Mouse (Mus musculus): ENCODE measurements around the gene Acp4.
A peak's percentile ranks its signal among the peaks of the same experiment; 100 is the strongest.
"Not testable (repeated sequence)": the region's sequence is repeated elsewhere in the genome, so short reads cannot be mapped to it uniquely, and the experiment has no call there.

Acp4 gene

DNA sequence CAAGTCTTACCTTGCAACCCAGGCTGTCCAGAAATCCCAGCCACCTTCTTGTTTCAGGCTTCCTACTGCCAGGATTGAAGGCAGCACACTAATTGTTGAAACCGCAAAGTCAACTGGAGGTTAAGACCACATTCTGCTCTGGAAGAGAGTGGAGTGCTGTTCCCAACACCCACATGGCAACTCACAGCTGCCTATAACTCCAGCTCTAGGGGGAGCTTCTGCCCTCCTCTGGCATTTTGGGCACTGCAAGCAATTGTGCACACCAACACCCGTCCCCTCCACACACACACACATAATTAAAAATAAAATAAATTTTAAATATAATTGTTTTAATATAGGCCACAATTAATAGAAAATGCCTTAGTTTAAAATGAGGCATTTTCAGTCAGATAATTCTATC is 16.0 kb downstream of the Acp4 start:
- 0 out of 2 replicates have a peak, but pooled peaks cover 3% of the 10 kb centered on the region for H3K36me3 ChIP-seq (ENCODE audit: insufficient read depth, low read length)
- TF ChIP-seq CTCF (conservative IDR thresholded peaks at IDR 0.05; ENCODE audit: low read length) (no peak), POU5F1 (IDR thresholded peaks at IDR 0.05; ENCODE audit: borderline replicate concordance, low read length) (no peak), NANOG (IDR thresholded peaks at IDR 0.05; ENCODE audit: borderline replicate concordance, low read length) (no peak)
- H3K9me3 ChIP-seq (ENCODE audit: low read length), result peaks cover 30% of the 10 kb centered on the region
- H3K27me3 ChIP-seq (ENCODE audit: insufficient read depth, low read length), result no peaks in the 10 kb centered on the region
- H3K4me3 ChIP-seq (replicated peaks; ENCODE audit: low read length), result no peak overlapping the region
- H3K4me1 ChIP-seq (replicated peaks; ENCODE audit: low read depth, low read length), result peaks cover 15% of the 10 kb centered on the region

DNA sequence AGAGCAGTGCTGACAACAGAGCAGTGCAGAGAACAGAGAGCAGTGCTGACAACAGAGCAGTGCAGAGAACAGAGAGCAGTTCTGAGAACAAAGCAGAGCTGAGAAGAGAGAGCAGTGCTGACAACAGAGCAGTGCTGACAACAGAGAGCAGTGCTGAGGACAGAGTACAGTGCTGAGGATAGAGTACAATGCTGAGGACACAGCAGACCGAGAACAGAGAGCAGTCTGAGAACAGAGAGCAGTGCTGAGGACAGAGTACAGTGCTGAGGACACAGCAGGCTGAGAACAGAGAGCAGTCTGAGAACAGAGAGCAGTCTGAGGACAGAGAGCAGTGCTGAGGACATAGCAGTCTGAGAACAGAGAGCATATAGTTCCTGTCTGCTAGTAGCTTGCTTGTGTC is 16.5 kb downstream of the Acp4 start:
- no peaks in the 10 kb centered on the region for H3K27me3 ChIP-seq (ENCODE audit: insufficient read depth, low read length)
- H3K9me3 ChIP-seq (ENCODE audit: low read length), result peaks cover 30% of the 10 kb centered on the region

DNA sequence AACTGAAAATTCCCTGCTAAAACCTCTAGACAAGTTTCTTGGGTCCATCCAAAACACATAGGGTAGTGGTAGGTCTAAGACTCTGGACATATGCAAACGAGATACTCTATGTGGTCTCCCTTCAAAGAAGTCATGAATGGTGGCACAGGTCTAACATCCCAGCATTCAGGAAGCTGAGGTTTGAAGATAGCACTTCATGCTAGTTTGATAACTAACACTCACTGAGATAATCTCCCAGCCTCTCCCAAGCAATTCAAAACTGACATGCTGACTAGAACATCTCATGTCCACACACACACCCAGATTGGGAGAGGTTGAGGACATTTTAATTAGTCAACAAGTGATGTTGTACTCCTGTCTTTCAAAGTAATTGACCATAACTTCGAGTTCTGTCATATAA is 17.3 kb downstream of the Acp4 start:
- Histone ChIP-seq H3K9me3 (ENCODE audit: low read length) (peaks cover 30% of the 10 kb centered on the region), H3K36me3 (ENCODE audit: insufficient read depth, low read length) (0 out of 2 replicates have a peak, but pooled peaks cover 3% of the 10 kb centered on the region), H3K27me3 (ENCODE audit: insufficient read depth, low read length) (no peaks in the 10 kb centered on the region), H3K4me3 (replicated peaks; ENCODE audit: low read length) (no peak overlapping the region), H3K4me1 (replicated peaks; ENCODE audit: low read depth, low read length) (peaks cover 14% of the 10 kb centered on the region)
- TF ChIP-seq NANOG (IDR thresholded peaks at IDR 0.05; ENCODE audit: borderline replicate concordance, low read length), result no peak
- no peak for TF ChIP-seq CTCF (conservative IDR thresholded peaks at IDR 0.05; ENCODE audit: low read length)
- TF ChIP-seq POU5F1 (IDR thresholded peaks at IDR 0.05; ENCODE audit: borderline replicate concordance, low read length), result no peak

More for the DNA sequence above, 16.5 kb downstream of the Acp4 start:
- Histone ChIP-seq H3K4me1 (replicated peaks; ENCODE audit: low read depth, low read length) (peaks cover 19% of the 10 kb centered on the region), H3K4me3 (replicated peaks; ENCODE audit: low read length) (no peak overlapping the region), H3K36me3 (ENCODE audit: insufficient read depth, low read length) (0 out of 2 replicates have a peak, but pooled peaks cover 3% of the 10 kb centered on the region)
- TF ChIP-seq POU5F1 (IDR thresholded peaks at IDR 0.05; ENCODE audit: borderline replicate concordance, low read length) (no peak), CTCF (conservative IDR thresholded peaks at IDR 0.05; ENCODE audit: low read length) (no peak), NANOG (IDR thresholded peaks at IDR 0.05; ENCODE audit: borderline replicate concordance, low read length) (no peak)

DNA sequence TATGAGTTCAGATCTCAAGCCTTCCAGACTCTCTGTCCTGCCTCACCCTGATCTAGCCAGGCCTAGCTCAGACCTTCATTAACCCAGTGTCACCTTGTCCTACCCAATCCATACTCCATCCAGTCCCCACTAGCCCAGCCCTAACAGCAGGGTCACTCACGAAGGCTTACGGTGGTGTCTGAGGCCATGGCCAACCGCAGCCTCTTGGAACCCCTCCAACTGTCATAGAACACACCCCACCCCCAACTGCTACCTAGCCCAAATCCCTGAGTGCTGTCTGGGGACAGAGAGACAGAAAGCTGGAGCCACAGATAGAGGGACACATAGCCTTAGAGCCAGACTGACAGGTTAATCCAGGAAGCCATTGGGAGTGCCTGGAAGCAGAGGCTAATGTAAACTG is 21.3 kb downstream of the Acp4 start, which contains the start of gene Gm36864:
Gm36864 (plus strand) TSS at position 269 of the 400 bp plus-strand sequence.
- Histone ChIP-seq H3K4me1 (replicated peaks; ENCODE audit: low read depth, low read length) (peaks cover 14% of the 10 kb centered on the region), H3K36me3 (ENCODE audit: insufficient read depth, low read length) (no peaks in the 10 kb centered on the region), H3K9me3 (ENCODE audit: low read length) (peaks cover 13% of the 10 kb centered on the region), H3K4me3 (replicated peaks; ENCODE audit: low read length) (no peak within 1 kb of the TSS), H3K27me3 (ENCODE audit: insufficient read depth, low read length) (0 out of 2 replicates have a peak, but pooled peaks cover 2% of the 10 kb centered on the region)
- TF ChIP-seq NANOG (IDR thresholded peaks at IDR 0.05; ENCODE audit: borderline replicate concordance, low read length) (no peak), POU5F1 (IDR thresholded peaks at IDR 0.05; ENCODE audit: borderline replicate concordance, low read length) (no peak), CTCF (conservative IDR thresholded peaks at IDR 0.05; ENCODE audit: low read length) (no peak)

DNA sequence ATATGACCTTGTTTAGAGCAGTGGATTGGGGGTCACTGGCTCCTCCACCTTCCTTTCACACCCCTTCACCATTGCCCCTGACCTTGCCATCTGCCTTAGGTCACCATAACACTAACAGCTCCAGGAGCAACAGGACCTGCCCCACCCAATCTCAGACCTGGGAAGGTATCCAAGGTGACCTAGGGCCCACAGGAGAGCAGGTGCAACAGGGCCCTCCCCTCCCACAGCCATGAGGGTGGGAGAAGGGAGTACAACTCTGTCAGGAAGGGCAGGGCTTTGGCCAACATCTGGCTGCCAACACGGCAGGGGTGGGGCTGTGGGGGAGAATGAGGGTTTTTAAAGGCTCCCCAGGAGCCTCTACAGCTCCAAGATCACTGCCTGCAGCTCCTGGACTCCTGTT is 32.1 kb downstream of the Acp4 start, which contains the start of gene Klk1:
Klk1 (plus strand) TSS at position 285 of the 400 bp plus-strand sequence.
- Histone ChIP-seq H3K9me3 (ENCODE audit: low read length) (peaks cover 25% of the 10 kb centered on the region), H3K36me3 (ENCODE audit: insufficient read depth, low read length) (no peaks in the 10 kb centered on the region), H3K4me1 (replicated peaks; ENCODE audit: low read depth, low read length) (peaks cover 49% of the 10 kb centered on the region), H3K4me3 (replicated peaks; ENCODE audit: low read length) (no peak within 1 kb of the TSS), H3K27me3 (ENCODE audit: insufficient read depth, low read length) (0 out of 2 replicates have a peak, but pooled peaks cover 2% of the 10 kb centered on the region)
- TF ChIP-seq CTCF (conservative IDR thresholded peaks at IDR 0.05; ENCODE audit: low read length) (no peak), POU5F1 (IDR thresholded peaks at IDR 0.05; ENCODE audit: borderline replicate concordance, low read length) (no peak), NANOG (IDR thresholded peaks at IDR 0.05; ENCODE audit: borderline replicate concordance, low read length) (0 out of 2 replicates have a peak, but pooled peaks have one; percentile 11)

DNA sequence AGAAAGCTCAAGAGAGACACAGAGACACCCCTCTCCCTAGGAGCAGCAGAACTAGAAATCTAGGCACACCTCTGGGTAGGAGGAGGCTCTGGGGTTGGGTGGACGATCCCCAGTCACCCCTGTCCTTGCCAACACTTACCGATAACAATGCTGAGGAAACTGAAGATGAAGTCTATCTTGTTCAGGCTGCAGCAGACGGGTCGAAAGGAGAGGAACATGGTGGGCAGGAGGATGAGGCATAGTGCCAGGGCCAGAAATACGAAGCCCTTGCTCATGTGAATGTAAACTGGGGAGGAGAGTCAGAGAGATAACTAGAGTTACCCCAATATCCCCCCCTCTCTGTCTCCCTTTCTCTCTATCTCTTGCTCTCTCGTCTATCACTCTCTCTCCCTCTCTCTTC is 34.8 kb downstream of the Acp4 start:
- H3K36me3 ChIP-seq (ENCODE audit: insufficient read depth, low read length); H3K4me3 ChIP-seq (replicated peaks; ENCODE audit: low read length): not testable (repeated sequence)
- H3K27me3 ChIP-seq (ENCODE audit: insufficient read depth, low read length), result peaks cover 15% of the 10 kb centered on the region
- peaks cover 46% of the 10 kb centered on the region for H3K4me1 ChIP-seq (replicated peaks; ENCODE audit: low read depth, low read length)
- H3K9me3 ChIP-seq (ENCODE audit: low read length), result peaks cover 14% of the 10 kb centered on the region

DNA sequence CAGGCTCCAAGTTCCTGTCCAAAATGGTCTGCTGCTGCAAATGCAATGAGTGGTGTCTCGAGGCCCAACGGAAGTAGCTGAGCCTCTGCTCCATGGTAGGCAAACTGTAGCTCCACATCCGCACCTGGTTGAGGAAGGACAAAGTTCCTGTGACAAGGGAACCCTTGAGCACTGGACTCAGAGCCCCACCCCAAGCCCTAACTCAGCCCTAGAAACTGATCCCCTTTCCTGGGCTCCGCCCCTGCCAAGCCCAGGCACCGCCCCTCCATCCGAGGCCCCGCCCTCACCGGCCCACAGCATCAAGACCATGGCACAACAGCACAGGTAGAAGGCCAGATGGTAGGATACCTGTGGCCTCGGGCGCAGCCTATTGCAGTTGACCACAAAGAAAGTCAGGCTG is 35.6 kb downstream of the Acp4 start:
- H3K9me3 ChIP-seq (ENCODE audit: low read length); H3K36me3 ChIP-seq (ENCODE audit: insufficient read depth, low read length); H3K4me3 ChIP-seq (replicated peaks; ENCODE audit: low read length): not testable (repeated sequence)
- Histone ChIP-seq H3K27me3 (ENCODE audit: insufficient read depth, low read length) (peaks cover 20% of the 10 kb centered on the region), H3K4me1 (replicated peaks; ENCODE audit: low read depth, low read length) (peaks cover 44% of the 10 kb centered on the region)

- TF ChIP-seq CTCF (conservative IDR thresholded peaks at IDR 0.05; ENCODE audit: low read length) (no peak), NANOG (IDR thresholded peaks at IDR 0.05; ENCODE audit: borderline replicate concordance, low read length) (no peak), POU5F1 (IDR thresholded peaks at IDR 0.05; ENCODE audit: borderline replicate concordance, low read length) (no peak)
- no peaks in the 10 kb centered on the region for H3K4me1 ChIP-seq (replicated peaks; ENCODE audit: low read depth, low read length)
- peaks cover 23% of the 10 kb centered on the region for H3K27me3 ChIP-seq (ENCODE audit: insufficient read depth, low read length)
- H3K36me3 ChIP-seq (ENCODE audit: insufficient read depth, low read length), result no peaks in the 10 kb centered on the region
- H3K4me3 ChIP-seq (replicated peaks; ENCODE audit: low read length), result no peak within 1 kb of the TSS
- H3K9me3 ChIP-seq (ENCODE audit: low read length), result no peaks in the 10 kb centered on the region
Observed at GRCm38 (mm10) chr7:44215645-44216044, 41.5 kb downstream of the Acp4 start, which contains the start of gene Klk1b5. TSS of gene Klk1b5 (plus strand) at chr7:44215945.

GRCm38 (mm10) chr7:44208307-44208706 is 48.9 kb downstream of the Acp4 start:
- Histone ChIP-seq H3K4me3 (replicated peaks; ENCODE audit: low read length) (no peak overlapping the region), H3K4me1 (replicated peaks; ENCODE audit: low read depth, low read length) (no peaks in the 10 kb centered on the region), H3K9me3 (ENCODE audit: low read length) (no peaks in the 10 kb centered on the region), H3K36me3 (ENCODE audit: insufficient read depth, low read length) (no peaks in the 10 kb centered on the region), H3K27me3 (ENCODE audit: insufficient read depth, low read length) (peaks cover 12% of the 10 kb centered on the region)
- no peak for TF ChIP-seq CTCF (conservative IDR thresholded peaks at IDR 0.05; ENCODE audit: low read length)
- no peak for TF ChIP-seq NANOG (IDR thresholded peaks at IDR 0.05; ENCODE audit: borderline replicate concordance, low read length)
- TF ChIP-seq POU5F1 (IDR thresholded peaks at IDR 0.05; ENCODE audit: borderline replicate concordance, low read length), result no peak

GRCm38 (mm10) chr7:44207135-44207534 is 50.0 kb downstream of the Acp4 start, which contains the start of gene Klk1b4:
TSS of gene Klk1b4 (plus strand) at chr7:44207435.
- H3K4me1 ChIP-seq (replicated peaks; ENCODE audit: low read depth, low read length); H3K9me3 ChIP-seq (ENCODE audit: low read length); H3K4me3 ChIP-seq (replicated peaks; ENCODE audit: low read length); H3K36me3 ChIP-seq (ENCODE audit: insufficient read depth, low read length): not testable (repeated sequence)
- H3K27me3 ChIP-seq (ENCODE audit: insufficient read depth, low read length), result peaks cover 12% of the 10 kb centered on the region
